Mouse (Mus musculus) subcutaneous adipose tissue, adult 2 months (tissue): ENCODE measurements around the gene Nedd9. TPM values are rescaled to one million over a fixed set of nuclear protein-coding genes. Genes with fewer than 3 reads are reported as not detected.

Experiments
- polyA plus RNA-seq: library from polyadenylated mRNA; depleted of rRNA; stranded (reverse); fragments of >200 nt; gene quantifications from 2 replicates; pipeline ENCODE4 v1.2.3, GENCODE M21; 2012; ENCODE audit warnings: low replicate concordance; rRNA removed

Nedd9 gene
- polyA plus RNA-seq, result 25.9 and 34.7 TPM in 2 replicates

DNA sequence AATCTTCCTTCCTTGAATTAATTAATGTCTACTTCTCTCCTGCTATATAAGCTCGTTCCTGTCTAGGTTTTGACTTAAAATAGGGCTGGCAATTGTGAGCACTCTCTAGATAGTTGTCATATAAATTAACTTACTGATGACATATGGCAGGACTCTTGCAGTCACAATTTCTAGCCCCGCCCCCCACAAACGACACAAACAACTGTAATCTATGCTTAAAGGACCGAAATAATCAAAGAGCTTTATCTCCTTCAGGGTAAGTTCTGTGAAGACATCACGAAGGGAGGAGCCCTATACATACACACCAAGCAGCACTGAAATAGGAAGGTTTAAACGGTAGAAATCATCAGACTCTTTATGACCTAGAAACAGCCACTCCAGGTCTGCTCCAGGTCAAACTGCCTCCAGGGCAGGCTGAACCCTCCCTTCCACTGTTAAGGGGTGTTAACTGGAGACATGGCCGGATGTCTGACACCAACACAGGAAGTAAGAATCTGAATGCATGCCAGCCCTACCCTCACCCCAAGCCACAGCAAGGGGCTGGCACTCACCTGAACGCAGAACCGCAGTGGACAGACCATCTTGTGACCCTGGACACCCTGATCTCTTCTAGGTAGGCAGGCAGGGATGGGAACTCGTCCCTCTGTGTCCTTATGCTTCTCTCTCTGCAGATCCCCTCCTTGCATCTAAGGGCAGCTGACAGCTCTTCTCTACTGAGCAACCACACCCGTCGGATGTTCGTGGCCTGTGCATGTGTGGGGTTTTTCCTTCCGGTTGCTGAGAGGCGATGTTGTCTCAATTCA lies at the start of gene Nedd9:
TSS of gene Nedd9 (minus strand) at position 757 of the 803 bp plus-strand sequence.

GRCm38 (mm10) chr13:41273927-41274650 lies 213.1 kb downstream of the Nedd9 start, which contains the start of gene Gm17364:
Gm17364 (minus strand) TSS chr13:41273977.

Other genes starting within 250 kb of the Nedd9 start
- gene Smim13, start 237.5 kb downstream of the Nedd9 start, polyA plus RNA-seq, result 5.0 and 8.1 TPM in 2 replicates
- gene Gm17364, start 213.4 kb downstream of the Nedd9 start, polyA plus RNA-seq, result not detected in 2 replicates
- 3.7 and 5.1 TPM in 2 replicates for gene Tmem170b, start 118.5 kb upstream of the Nedd9 start, polyA plus RNA-seq